Mouse (Mus musculus) G1E-ER4 (cell line): ENCODE data around the gene Kdm5a. TPM values are rescaled to one million over a fixed set of nuclear protein-coding genes. Genes with fewer than 3 reads are reported as not detected.

Source experiments
- GATA1 ChIP-seq: IDR thresholded peaks from one replicate; pipeline ENCODE4 v1.8.0; 2012; ENCODE audit warnings: low read length, inconsistent platforms
- polyA plus RNA-seq: library from polyadenylated mRNA; stranded (reverse); fragments of >175 nt; gene quantifications from 2 replicates; pipeline ENCODE4 v1.2.3, GENCODE M21; 2012

Gene Kdm5a
- polyA plus RNA-seq, 1 experiment: 29.0 TPM

DNA sequence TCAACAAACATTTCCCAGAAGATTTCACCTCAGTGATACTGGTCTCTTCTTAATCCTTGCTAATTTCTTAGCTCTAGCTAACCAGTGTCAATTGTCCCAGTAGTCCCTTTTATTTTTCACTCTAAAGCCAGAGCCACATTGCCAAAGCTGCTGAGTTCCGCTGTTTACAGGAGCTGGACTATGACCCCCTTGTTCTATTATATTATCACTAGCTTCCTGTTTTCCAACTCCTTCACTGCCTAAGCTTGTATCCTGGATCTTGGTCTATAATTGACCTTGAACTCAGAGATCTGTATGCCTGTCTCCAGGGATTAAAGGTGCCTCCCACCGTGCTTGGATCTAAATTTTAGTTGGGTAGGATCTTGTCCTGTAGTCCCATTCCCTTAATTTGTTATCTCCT is 12.8 kb downstream of the Kdm5a start:
- TF ChIP-seq GATA1: no peak

- no peak for TF ChIP-seq GATA1
Measured at GRCm38 (mm10) chr6:120390054-120390453, 26.1 kb downstream of the Kdm5a start.

DNA sequence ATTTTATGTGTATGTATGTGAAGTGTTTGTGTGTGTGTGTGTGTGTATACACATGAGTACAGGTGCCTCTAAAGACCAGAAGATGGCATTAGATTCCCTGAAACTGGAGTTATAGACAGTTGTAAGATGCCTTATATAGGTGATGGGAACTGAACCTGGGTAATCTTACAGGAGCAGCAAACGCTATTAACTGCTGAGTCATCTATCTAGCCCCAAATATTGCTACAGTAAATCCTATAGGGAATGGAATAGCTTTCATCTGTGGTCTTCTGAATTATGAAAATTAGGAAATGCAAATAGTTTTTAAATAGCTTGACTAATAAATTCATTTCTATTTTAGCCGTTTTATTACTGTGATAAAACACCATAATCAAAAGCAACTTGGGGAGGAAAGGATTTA is 28.9 kb downstream of the Kdm5a start:
- TF ChIP-seq GATA1: no peak

- no peak for TF ChIP-seq GATA1
Measured at GRCm38 (mm10) chr6:120395622-120396345, 31.9 kb downstream of the Kdm5a start.

GRCm38 (mm10) chr6:120403936-120404335 is 40.0 kb downstream of the Kdm5a start:
- TF ChIP-seq GATA1: no peak

DNA sequence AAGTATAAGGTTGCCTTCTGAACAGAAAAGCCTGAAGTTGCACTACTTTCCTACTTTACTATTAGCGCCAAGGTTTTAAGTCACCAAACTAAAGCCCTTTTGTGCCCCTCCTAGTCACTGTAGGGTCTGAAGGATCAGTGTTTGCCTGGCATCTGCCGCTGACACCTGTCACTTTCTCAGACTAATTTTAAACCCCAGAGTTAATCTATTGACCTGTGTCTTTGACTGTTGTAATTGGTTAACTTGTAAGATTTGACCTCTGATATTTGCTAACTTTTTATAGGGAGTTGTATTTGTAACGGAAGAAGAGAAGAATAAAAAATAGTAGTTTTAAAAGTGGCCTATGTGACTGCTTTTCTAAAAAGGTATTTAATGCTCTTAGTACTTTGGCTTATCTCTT is 74.2 kb downstream of the Kdm5a start:
- no peak for TF ChIP-seq GATA1

DNA sequence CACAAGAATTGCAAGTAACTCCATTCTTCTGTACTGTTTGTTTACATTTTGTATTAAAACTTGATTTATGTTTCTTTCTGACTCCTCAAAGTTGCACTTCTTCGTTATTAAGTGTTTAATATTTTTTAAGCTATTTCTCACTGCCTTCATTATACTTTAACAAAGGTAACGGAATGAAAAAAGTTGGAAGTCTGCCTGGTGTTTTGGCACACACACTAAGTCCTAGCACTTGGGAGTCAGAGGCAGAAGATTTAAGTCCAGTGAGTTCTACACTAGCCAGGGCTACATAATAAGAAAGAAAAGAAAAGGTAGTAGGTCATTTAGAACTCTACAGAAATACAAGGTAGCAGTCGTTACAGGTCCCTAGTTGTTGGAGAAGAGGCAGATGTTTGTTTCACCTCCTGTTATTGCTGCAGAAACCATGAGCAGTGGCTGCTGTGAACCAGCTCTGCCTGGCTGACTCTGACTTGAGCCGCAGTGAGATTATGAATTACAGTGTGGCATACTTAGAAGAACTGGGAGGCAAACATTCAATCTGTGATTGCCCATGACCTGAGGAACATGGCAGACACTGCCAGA is 78.3 kb downstream of the Kdm5a start:
- TF ChIP-seq GATA1: no peak

GRCm38 (mm10) chr6:120443363-120444355 is 79.7 kb downstream of the Kdm5a start:
- TF ChIP-seq GATA1: no peak

DNA sequence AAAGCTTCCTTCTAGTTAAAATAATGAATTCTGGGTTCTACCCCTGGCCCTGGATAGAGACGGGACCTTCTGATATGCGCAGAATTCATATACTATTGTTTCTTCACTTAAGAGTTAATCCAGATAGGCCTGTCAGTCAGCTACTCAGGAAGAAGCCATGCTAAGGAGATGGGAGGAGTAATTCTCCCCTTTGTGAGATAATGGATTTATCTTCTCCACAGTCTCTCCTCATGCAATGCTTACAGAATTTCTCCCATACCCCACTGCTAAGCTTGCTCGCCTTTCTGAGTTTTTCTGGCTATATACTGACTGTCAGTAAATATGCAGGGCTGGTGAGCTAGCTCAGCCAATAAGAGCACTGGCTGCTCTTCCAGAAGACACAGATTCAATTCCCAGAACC is 86.3 kb downstream of the Kdm5a start:
- TF ChIP-seq GATA1: no peak

DNA sequence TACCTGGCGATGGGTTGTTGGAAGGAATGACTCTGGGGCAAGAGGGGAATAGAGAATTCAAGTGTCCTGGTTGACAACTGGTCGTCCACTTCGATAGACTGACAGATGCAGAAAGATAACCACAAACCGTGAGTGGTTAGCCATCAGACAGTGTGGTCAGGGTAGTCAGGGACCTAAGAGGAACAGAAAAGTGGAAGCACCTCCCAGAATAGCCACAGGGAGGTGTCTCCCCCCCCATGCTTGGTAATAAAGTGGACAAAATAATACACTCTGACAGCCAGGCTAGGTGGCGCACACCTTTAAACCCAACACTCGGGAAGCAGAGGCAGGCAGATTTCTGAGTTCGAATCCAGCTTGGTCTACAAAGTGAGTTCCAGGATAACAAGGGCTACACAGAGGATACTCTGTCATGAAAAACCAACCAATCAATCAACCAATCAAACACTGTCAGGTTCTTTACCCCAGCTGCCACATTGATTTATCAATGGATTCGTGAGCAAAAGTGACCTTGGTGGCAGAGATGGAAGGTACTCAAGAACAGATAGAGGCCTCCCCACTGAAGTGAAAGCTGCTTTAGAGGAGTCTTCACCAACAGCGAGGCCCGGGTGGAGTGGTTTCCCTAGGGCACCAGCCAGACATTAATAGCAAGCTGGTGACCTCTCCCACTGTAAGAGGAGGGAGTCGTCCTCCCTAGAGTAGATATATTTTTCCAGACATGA is 88.6 kb downstream of the Kdm5a start:
- TF ChIP-seq GATA1: no peak

DNA sequence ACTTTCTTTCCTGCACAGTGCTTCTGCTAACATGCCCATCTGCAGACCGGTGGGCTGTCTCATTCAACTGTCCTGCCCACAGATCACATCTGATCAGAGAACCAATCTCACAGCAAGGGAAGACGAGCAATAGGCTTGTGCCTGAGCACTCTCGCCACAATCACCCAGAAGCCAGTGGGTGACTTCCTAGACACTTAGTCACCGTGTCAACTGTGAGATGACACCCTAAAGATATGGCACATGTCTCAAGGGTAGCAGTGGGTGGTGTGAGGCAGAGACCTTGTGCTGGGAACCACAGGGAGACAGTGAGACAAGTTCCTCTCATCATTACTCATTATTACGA is 89.2 kb downstream of the Kdm5a start:
- no peak for TF ChIP-seq GATA1

DNA sequence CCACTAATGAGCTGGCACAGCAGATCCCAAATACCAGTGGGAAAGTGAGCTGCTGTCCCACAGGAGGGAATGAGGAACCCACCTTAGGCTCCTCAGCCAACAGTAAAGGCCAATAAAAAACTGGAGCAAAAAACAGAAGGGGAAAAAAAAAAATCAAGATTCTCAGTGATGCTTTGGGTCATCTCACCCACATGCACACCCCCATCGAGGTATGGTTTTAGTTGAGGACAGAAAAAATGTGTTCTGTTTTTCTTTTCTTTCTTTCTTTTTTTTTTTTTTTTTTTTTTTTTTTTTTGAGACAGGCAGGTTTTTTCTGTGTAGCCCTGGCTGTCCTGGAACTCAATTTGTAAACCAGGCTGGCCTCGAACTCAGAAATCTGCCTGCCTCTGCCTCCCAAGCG is 89.6 kb downstream of the Kdm5a start:
- no peak for TF ChIP-seq GATA1

- no peak for TF ChIP-seq GATA1
Measured at GRCm38 (mm10) chr6:120454627-120455077, 90.7 kb downstream of the Kdm5a start.

DNA sequence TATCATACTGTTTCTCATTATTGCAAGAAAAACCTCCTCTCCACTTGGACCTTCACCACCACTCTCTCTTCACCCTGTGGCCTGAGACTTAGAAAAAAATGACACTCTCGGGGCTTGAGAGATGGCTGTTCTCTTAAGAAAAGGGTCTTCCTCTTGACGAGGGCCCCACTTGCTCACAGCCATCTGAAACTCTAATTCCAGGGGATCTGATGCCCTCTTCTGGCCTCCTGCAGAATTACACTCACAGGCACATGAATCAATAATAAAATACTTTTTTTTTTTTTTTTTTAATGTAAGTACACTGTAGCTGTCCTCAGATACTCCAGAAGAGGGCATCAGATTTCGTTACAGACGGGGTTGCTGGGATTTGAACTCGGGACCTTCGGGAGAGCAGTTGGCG is 93.2 kb downstream of the Kdm5a start:
- no peak for TF ChIP-seq GATA1

GRCm38 (mm10) chr6:120457751-120458150 is 93.8 kb downstream of the Kdm5a start:
- no peak for TF ChIP-seq GATA1

DNA sequence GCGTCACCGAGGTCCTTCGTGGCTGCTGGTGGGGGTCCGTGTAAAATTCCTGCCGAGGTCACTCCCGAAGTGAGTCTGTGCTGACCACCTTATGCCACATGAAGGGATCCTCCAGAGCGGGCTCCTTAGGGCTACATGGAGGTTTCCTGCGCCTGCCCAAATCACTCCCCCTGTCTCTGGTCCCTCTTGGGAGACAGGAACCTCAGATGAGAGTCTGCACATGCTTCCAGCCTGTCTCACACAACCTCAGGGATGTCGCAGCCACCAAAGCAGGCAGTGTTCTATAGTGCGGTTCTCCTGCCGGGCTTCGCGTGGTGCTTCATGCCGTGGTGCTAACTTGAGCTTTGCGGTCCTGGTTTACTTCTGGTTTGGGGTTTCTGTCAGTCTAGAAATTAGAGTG is 97.3 kb downstream of the Kdm5a start:
- no peak for TF ChIP-seq GATA1
